Mouse (Mus musculus): Measurements from ENCODE around the gene A630076J17Rik. TPM values are rescaled to one million over a fixed set of nuclear protein-coding genes. Genes with fewer than 3 reads are reported as not detected.

The A630076J17Rik gene
- total and polyA plus RNA-seq, 3 experiments: not detected

- no peaks in the 10 kb centered on the region for H3K79me2 ChIP-seq (ENCODE audit: control insufficient read depth, insufficient read depth, low read length, poor library complexity)
- H3K36me3 ChIP-seq (ENCODE audit: control insufficient read depth in 1 of 2, insufficient read depth in 2 of 2, low read length in 2 of 2): no peaks in the 10 kb centered on the region
- H3K27me3 ChIP-seq (ENCODE audit: control insufficient read depth in 1 of 2, insufficient read depth in 2 of 2, low read length in 2 of 2): no peaks in the 10 kb centered on the region; a peak in 1 of 4 replicates
- no peak for DNase-seq (ENCODE audit: low read depth, low spot score)
- H3K27ac ChIP-seq (ENCODE audit: control insufficient read depth, low read depth, low read length): no peak overlapping the region
- H3K4me3 ChIP-seq (ENCODE audit: control insufficient read depth in 1 of 2, insufficient read depth in 1 of 2, low read depth in 2 of 2, low read length in 2 of 2): no peak overlapping the region
- TF ChIP-seq MEF2A (IDR thresholded peaks at IDR 0.05; ENCODE audit: extremely low read depth, insufficient replicate concordance, low read depth, low read length, poor library complexity, severe bottlenecking) (no peak), MAZ (IDR thresholded peaks at IDR 0.05; ENCODE audit: low read depth, low read length) (no peak), ELF1 (IDR thresholded peaks at IDR 0.05; ENCODE audit: low read depth, low read length) (no peak), SMC3 (IDR thresholded peaks at IDR 0.05; ENCODE audit: low read depth, low read length) (no peak), USF1 (IDR thresholded peaks at IDR 0.05; ENCODE audit: low read depth, low read length) (no peak), POLR2A (IDR thresholded peaks at IDR 0.05; ENCODE audit: control insufficient read depth in 1 of 2, insufficient read depth in 1 of 2, low read depth in 1 of 2, low read length in 2 of 2, poor library complexity in 1 of 2) (no peak), MXI1 (IDR thresholded peaks at IDR 0.05; ENCODE audit: low read depth, low read length) (no peak), CHD2 (IDR thresholded peaks at IDR 0.05; ENCODE audit: low read length) (no peak), CHD1 (IDR thresholded peaks at IDR 0.05; ENCODE audit: low read depth, low read length) (no peak), SIN3A (IDR thresholded peaks at IDR 0.05; ENCODE audit: low read length) (no peak), ETS1 (IDR thresholded peaks at IDR 0.05; ENCODE audit: low read depth, low read length) (no peak), TBP (IDR thresholded peaks at IDR 0.05; ENCODE audit: low read depth, low read length) (no peak), E2F4 (IDR thresholded peaks at IDR 0.05; ENCODE audit: borderline replicate concordance, low read depth, low read length) (no peak), KAT2A (conservative IDR thresholded peaks at IDR 0.05; ENCODE audit: low read depth, low read length) (no peak), MYB (IDR thresholded peaks at IDR 0.05; ENCODE audit: low read depth, low read length) (no peak)
- no peaks in the 10 kb centered on the region for H3K9me3 ChIP-seq (replicated peaks; ENCODE audit: insufficient read depth, low read length)
- no peak overlapping the region for H3K9ac ChIP-seq (ENCODE audit: control insufficient read depth, low read depth, low read length, poor library complexity, severe bottlenecking)
- H3K4me1 ChIP-seq (ENCODE audit: control insufficient read depth in 1 of 2, insufficient read depth in 2 of 2, low read length in 2 of 2): no peaks in the 10 kb centered on the region
Observed at GRCm38 (mm10) chr3:107225820-107226219, 4.6 kb upstream of the A630076J17Rik start.

- H3K9me3 ChIP-seq (replicated peaks; ENCODE audit: insufficient read depth, low read length): no peaks in the 10 kb centered on the region
- H3K36me3 ChIP-seq (ENCODE audit: control insufficient read depth in 1 of 2, insufficient read depth in 2 of 2, low read length in 2 of 2): no peaks in the 10 kb centered on the region
- no peak overlapping the region for H3K27ac ChIP-seq (ENCODE audit: control insufficient read depth, low read depth, low read length)
- no peaks in the 10 kb centered on the region for H3K27me3 ChIP-seq (ENCODE audit: control insufficient read depth in 1 of 2, insufficient read depth in 2 of 2, low read length in 2 of 2)
- no peaks in the 10 kb centered on the region for H3K79me2 ChIP-seq (ENCODE audit: control insufficient read depth, insufficient read depth, low read length, poor library complexity)
- no peak overlapping the region for H3K9ac ChIP-seq (ENCODE audit: control insufficient read depth, low read depth, low read length, poor library complexity, severe bottlenecking)
- no peak overlapping the region for H3K4me3 ChIP-seq (ENCODE audit: control insufficient read depth in 1 of 2, insufficient read depth in 1 of 2, low read depth in 2 of 2, low read length in 2 of 2)
- H3K4me1 ChIP-seq (ENCODE audit: control insufficient read depth in 1 of 2, insufficient read depth in 2 of 2, low read length in 2 of 2): no peaks in the 10 kb centered on the region
- no peak for DNase-seq (ENCODE audit: low read depth, low spot score)
- TF ChIP-seq POLR2AphosphoS2 (IDR thresholded peaks at IDR 0.05; ENCODE audit: low read length) (no peak), TAL1 (IDR thresholded peaks at IDR 0.05; ENCODE audit: low read length) (no peak), USF2 (IDR thresholded peaks at IDR 0.05; ENCODE audit: borderline replicate concordance in 1 of 2, insufficient read depth in 1 of 2, low read depth in 1 of 2, low read length in 2 of 2) (no peak), MYB (IDR thresholded peaks at IDR 0.05; ENCODE audit: low read depth, low read length) (no peak), MEF2A (IDR thresholded peaks at IDR 0.05; ENCODE audit: extremely low read depth, insufficient replicate concordance, low read depth, low read length, poor library complexity, severe bottlenecking) (no peak), ZMIZ1 (IDR thresholded peaks at IDR 0.05; ENCODE audit: low read depth, low read length) (no peak), SMC3 (IDR thresholded peaks at IDR 0.05; ENCODE audit: low read depth, low read length) (no peak), MXI1 (IDR thresholded peaks at IDR 0.05; ENCODE audit: low read depth, low read length) (no peak), TBP (IDR thresholded peaks at IDR 0.05; ENCODE audit: low read depth, low read length) (no peak), ZKSCAN1 (IDR thresholded peaks at IDR 0.05; ENCODE audit: low read depth, low read length) (no peak), ZNF384 (IDR thresholded peaks at IDR 0.05; ENCODE audit: low read depth, low read length) (no peak), CHD2 (IDR thresholded peaks at IDR 0.05; ENCODE audit: low read length) (no peak), RCOR1 (IDR thresholded peaks at IDR 0.05; ENCODE audit: low read depth, low read length) (no peak)
Observed at GRCm38 (mm10) chr3:107229221-107229620, 1.2 kb upstream of the A630076J17Rik start.
